Mouse (Mus musculus) G1E-ER4 (cell line): ENCODE results near the gene Rdh16f2. TPM values are rescaled to one million over a fixed set of nuclear protein-coding genes. Genes with fewer than 3 reads are reported as not detected.

Experiments
- GATA1 ChIP-seq: IDR thresholded peaks from one replicate; pipeline ENCODE4 v1.8.0; 2012; ENCODE audit warnings: low read length, inconsistent platforms
- polyA plus RNA-seq: library from polyadenylated mRNA; stranded (reverse); fragments of >175 nt; gene quantifications from 2 replicates; pipeline ENCODE4 v1.2.3, GENCODE M21; 2012

Gene Rdh16f2
- polyA plus RNA-seq, result not detected in 2 replicates

DNA sequence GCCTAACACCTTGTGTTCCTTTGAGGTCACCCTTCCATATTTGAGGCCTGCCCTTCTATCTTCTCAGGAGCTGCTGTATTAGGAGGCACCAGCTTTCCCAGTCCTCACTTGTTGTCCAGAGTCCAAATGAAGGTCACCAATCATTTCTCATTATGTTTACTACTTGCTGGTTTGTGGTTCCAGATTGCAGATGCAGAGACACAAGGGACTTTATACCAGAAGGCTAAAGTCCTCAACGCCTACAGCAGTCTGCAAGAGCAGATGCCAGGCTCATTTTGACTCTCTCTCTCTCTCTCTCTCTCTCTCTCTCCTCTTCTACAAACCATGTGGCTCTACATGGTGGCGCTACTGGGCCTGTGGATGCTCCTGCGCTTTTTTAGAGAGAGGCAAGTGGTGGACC, at the start of gene Rdh16f2:
Gene Rdh16f2, plus strand, starts transcription at position 243 of the 400 bp plus-strand sequence.
- no peak for TF ChIP-seq GATA1

DNA sequence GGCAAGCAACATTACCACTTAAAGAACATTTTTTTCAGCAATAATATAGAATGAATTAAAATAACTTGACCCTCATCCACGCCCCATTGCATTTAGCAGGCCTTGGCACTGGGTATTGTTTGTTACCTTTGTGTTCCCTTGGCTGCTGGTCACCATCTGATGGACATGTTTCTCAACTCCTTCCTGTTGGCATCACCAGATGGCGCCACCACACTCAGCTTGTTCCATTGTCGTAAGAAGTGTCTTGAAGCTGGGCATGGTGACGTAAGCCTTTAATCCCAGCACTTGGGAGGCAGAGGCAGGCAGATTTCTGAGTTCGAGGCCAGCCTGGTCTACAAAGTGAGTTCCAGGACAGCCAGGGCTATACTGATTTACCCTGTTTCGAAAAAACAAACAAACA, 40.9 kb upstream of the Rdh16f2 start:
- no peak for TF ChIP-seq GATA1

DNA sequence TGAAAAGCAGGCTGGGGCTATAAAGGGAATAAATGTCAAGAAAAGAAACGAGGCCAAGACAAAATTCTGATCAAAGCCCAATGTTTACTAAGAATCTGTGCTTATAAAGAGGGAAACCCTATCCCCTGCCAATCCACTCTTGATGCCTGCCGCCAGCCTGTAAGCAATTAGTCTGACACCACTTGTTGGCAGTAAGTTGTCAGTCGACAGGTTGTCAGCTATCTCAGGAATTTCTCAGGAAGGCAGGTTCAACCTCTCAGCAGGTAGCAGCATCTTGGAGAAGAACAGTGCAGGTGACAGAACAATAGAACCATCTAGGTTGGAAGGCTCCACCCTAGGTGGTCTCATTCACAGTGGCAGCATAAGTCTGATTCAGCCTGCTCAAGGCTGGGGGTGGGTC, 37.2 kb upstream of the Rdh16f2 start:
- TF ChIP-seq GATA1, result no peak

DNA sequence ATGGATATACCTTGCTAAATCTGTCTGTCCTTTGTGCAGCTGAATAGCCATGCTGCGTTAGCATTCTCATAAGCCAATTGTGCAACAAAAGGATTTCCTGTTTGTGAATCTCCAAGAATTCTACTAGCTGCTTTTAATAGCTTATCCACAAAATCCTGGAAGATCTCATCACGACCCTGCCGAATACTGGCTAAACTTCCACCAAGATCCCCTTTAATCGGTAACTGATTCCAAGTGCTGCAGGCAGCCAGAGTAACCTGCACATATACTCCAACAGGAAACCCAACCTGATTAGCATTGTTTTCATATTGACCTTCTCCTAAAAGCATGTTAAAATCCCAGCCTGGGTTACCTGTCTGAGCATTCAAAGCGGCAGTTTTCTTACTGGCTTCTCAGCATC, 31.0 kb upstream of the Rdh16f2 start:
- TF ChIP-seq GATA1, result no peak

DNA sequence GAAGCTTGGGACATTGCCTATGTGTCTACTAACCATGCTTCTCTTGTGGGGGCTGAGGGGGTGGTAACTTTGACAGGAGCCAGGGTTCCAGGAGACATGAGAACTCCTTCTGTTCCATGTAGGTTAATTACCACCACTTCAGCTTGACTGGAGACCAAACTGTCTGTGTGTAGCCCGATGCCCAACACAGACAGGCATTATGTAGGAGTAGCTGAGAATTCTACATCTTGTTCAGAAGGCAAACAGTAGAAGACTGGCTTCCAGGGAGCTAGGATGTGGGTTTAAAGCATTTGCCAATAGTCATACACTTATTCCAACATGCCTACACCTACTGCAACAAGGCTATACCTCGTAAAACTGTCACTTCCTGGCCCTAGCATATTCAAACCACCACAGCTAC, 27.7 kb upstream of the Rdh16f2 start:
- TF ChIP-seq GATA1, result no peak

DNA sequence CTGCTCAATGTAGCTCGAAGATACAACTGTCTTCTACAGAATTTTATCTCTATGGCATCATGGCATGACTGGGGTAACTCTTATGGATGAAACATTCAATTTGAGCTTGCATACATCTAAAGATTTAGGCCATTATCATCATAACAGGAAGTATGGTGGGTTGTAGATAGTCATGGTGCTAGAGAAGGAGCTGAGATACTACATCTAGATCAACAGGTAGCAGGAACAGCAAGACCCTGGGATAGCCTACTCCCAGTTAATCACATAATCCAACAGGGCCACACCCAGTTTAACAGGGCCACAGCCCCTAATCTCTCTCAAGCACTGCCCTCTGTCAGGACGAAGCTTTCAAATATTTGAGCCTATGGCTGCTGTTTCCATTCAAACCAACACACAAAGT, 25.5 kb upstream of the Rdh16f2 start:
- peak; percentile 56 for TF ChIP-seq GATA1

DNA sequence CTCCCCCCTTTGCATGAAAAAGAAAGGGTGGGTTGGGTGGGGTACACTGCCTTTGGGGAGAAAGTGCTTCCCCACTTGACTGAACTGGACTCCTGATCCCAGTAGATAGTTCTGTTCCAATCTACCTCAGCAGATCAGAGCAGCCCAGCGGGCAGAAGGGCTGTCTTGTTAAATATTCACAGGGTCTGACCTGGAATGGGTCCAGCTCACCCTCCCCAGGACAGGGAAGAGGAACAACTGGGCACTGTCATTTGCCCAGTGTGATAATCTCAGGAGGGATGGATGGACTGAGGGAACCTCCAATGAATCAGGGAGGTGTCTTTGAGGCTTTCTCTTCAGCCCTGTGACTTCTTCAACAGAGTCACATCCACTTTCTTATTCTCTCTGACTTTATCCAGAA, 18.2 kb upstream of the Rdh16f2 start:
- TF ChIP-seq GATA1, result no peak

DNA sequence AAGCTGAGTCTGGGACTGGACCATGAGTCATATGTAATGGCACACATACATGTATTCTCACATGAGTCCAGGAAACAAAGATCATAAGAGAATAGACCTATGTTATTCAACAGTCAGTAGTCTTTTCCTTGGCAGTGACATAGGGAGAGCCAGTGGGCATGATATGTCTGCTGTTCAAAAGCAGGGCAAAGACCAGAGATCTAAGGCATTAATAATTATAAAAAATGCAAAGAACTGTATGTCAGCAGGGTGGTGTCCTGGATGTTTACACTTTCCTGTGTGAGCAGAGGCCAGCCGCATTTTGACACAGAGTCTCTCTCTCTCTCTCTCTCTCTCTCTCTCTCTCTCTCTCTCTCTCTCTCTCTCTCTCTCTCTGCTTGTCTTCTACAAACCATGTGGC, 16.6 kb upstream of the Rdh16f2 start, which contains the start of gene Rdh19:
Gene Rdh19, plus strand, starts transcription at position 301 of the 400 bp plus-strand sequence.
- no peak for TF ChIP-seq GATA1

DNA sequence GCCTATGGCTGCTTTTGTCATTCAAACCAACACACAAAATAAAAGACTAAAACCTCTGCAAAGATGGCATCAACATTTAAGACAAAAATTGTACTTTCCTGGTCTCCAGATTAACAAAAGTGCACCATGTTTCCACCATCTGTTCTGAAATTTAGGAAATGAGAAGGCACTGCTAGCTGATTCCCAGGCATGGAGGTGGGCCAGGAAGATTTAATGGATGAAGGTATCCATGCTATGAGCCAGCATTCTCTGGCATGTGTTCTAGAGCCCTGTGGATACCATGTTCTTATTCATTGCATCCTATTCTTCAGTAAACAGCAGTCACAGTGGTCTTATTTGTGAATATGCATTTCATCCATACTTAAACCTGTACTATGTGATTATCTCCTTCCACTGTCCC, 9.9 kb upstream of the Rdh16f2 start:
- no peak for TF ChIP-seq GATA1

DNA sequence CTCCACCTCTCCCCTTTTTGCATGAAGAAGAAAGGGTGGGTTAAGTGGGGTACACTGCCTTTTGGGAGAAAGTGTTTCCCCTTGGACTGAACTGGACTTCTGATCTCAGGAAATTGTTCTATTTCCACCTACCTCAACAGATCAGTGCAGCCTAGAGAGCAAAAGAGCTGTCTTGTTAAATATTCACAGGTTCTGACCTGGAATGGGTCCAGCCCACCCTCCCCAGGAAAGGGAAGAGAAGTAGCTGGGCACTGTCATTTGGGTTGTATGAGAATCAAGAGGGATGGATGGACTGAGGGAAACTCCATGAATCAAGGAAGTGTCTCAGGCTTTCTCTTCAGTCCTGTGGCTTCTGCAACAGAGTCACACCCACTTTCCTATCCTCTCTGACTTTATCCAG, 1.3 kb upstream of the Rdh16f2 start:
- TF ChIP-seq GATA1, result no peak

DNA sequence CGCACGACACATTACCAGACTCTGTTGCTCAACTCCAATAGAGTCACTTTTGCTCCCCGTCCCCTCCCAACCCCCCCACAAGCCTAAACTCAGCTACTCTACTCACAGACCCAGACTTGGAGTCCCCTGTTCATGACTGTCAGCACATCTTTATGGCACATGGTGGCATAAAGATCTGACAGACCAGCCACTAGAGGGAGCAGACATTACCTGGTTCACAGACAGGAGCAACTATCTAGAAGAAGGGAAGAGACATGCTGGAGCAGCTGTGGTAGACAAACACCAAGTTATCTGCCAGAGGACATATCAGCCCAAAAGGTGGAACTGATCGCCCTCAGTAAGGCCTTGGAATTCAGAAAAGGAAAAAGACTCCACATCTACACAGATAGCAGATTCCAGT, 6.2 kb downstream of the Rdh16f2 start:
- TF ChIP-seq GATA1, result no peak

DNA sequence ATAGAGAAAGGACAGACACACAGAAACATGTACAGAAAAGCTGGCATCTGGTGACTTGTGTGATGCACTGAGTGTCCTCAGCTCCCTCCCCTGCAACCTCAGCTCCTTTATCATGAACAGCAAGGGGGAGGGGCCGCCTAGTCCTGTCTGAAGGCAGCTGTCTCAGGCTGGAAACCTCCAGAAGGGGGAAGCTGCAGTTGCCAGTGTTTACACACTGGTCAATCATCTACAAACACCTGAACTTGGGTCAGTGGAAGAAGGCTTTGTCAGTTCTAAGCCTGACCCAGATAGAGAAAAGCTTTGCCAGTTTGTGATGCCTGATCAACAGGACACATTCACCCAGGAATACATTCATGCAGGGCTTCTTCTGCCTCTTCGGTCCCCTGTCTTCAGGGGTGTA, 11.4 kb downstream of the Rdh16f2 start:
- TF ChIP-seq GATA1, result no peak

DNA sequence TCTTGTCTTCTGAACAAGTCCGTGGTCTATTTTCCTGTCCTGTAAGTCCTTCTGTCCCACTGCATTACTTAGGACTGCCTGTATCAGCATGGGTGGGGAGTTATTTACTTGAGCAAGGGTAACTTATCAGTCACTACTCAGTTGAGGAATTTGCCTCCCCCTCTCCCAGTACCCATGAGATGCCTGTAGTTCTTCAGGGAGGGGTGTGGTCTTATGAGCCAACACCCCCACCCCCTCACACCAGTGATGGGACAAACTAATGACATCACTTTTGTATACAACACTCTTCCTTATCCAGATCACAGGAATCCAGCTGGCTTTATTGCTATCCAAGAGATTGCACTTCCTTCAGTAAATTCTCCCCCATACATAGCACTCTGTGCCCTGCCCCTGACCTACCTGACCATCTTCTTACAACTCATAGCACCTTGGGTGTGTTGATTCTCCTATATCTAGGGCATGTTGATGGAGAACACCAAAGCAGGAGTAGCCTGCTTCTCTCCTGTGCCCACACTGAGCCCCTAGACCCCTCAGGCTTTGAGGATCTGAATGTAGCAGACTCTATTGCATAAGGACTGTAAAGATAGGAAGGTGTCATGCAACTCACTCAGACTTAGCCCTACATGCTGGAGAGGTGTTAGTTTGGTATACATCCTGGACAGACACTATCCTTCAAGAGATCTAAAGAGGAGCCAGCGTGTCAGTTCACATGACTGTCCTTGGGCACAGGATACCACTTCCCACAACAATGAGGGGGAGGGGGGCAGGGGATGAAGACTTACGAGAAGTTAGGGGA, 12.2 kb downstream of the Rdh16f2 start:
- TF ChIP-seq GATA1, result no peak

DNA sequence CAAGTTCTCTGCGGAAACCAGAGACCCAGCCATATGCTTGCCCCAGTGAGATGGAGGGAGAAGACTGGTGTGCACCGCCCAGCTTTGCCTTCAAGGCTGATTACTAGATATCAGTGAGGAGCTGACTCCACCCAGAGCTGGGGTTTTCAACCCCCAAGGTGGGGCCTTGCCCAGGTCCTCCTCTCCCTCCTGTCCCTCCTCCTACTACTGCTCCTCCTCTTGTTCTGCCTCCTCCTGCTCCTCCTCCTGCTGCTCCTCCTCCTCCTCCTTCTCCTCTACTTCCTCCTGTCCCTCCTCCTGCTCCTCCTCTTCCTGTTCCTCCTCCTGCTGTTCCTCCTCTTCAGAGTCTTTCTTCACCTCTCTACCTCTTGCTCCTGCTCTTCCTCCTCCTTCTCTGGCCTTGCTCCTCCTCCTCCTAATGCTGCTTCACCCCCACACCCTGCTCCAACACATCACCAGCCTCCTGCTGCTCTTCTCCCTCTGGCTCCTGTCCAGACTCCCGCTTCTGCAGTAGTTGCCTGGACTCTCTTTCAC, 12.9 kb downstream of the Rdh16f2 start:
- no peak for TF ChIP-seq GATA1

DNA sequence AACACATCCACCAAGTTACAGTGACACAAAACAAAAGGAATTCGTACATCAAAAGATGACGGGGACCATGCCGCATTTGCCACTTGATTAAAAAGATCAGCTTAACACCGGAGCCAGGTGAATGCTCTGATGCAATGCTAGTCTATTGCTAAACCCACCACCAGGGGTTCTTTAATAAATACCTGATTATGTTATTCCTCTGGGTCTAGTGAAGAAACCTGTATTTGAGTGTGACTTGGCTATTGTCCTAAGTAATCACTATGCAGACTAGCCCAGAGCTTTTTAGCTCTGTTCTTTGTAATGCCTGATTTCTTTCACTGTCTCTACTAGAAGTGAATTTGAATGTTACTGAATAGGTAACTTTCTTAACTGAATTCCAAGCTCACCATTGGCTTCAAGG, 14.8 kb downstream of the Rdh16f2 start:
- no peak for TF ChIP-seq GATA1

DNA sequence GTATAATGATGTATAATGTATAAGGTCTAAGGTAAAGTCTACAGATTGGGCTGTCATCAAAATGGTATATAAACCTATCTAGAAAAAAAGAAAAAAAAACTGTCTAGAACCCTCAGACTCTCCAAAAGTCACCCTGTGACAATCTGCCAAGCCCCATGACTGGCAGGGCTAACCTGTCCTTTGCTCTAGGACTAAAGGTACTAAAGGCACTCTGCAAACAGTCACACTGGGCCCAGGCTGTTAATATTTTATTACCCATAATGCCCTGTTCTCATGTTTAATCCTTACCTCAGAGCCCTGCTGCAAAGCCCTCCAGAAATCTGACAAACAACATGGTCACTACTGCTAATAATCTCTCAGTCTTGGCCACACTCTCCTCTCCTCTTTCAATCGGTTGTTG, 20.3 kb downstream of the Rdh16f2 start:
- no peak for TF ChIP-seq GATA1

DNA sequence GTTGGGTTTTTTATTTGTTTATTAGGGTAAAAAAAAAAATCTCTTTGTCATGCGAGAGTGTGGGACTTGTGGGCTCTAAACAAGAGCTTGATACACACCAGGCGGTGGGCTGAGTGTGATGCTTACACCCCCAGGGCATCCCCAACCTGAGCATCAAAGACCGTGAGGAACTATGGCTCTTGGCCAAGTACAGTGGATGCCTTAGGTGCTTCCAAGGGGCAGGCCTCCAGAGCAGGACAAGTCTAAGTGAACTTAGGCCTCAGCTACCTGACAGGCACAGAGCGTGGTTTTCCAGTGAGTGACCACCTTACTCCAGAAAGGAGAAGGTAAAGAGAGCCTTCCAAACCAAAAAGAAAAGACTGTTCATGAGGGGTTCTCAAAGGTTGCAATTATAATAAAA, 20.7 kb downstream of the Rdh16f2 start:
- no peak for TF ChIP-seq GATA1

DNA sequence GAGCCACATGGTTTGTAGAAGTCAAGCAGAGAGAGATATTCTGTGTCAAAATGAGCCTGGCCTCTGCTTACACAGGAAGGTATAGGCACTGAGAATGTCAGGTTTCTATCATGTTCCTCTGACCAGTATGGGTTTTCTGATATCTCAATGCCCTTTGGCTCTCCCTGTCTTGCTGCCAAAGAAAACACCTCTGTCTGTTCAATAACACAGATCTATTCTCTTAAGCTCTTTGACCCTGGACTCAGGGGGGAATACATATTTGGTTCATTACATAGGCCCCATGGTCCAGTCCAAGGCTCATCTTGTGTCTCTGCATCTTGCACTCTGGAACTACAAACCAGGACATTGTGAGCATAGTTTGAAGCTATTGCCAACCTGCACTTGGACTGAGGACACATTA, 22.3 kb downstream of the Rdh16f2 start, which contains the start of gene Rdh7:
Gene Rdh7, minus strand, starts transcription at position 213 of the 400 bp plus-strand sequence.
- no peak for TF ChIP-seq GATA1
